8 mouse cellular contexts compared by ENCODE assay signal in the genomic region with DNA sequence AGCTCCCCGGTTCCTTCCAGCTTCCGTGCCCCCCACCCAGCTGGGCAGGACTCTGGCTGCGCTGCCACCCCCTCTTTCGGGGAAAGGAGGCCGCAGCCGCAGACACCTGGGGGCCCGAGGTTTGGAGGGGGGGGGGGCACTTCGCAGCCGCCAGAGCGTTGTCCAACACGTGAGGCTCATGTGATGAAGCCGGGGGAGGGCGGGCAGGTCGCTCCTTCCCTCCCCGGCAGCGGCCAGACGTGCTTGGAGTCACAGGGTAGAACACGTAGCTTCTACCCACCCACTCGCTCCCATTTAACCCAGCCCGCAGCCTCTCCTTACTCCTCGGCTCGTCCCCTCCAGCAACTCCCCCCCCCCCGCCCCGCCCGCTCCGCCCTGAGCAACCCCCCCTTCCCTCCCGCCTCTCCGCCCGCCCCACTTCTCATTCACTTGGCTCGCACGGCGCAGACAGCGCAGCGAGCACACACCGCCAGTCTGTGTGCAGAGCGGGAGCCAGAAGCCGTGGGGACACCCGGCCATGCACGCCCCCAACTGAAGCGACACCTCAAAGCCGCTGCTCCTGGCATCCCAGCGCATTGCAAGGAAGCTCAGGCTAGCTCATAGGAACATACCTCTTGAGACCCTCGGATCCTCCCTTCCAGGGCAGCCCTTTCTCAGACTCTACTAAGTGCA. TPM values are rescaled to one million over a fixed set of nuclear protein-coding genes. Genes with fewer than 3 reads are reported as not detected.
DNase-seq lines count a peak whose midpoint lies in the region; ATAC-seq and TF ChIP-seq lines count a peak whose summit lies in the region.

Bhlhe40 (plus strand) TSS at position 424 of the 672 bp plus-strand sequence.

- under 1% methylated on average over 34 of the region's 43 CpGs for WGBS in hindbrain, embryonic 16.5 days

- intact Hi-C loops in gastrocnemius, adult 2 months (cut with DNase I): loop anchor here (2.0 kb wide), 2 partner anchors 90 to 204 kb away; no protein-coding TSS in a partner anchor

- no peaks in the 10 kb centered on the region; the same call in 1 of the 2 replicates for H3K27me3 ChIP-seq in hindbrain, embryonic 16.5 days (replicated peaks; ENCODE audit: control insufficient read depth, insufficient read depth, low read length)

- H3K4me3 ChIP-seq in gastrocnemius, adult 2 months: peak within 1 kb of the TSS; percentile 88
- H3K4me3 ChIP-seq in hindbrain, embryonic 16.5 days (ENCODE audit: low read length): peak within 1 kb of the TSS; percentile 54

- peaks cover 14% of the 10 kb centered on the region for H3K4me1 ChIP-seq in hindbrain, embryonic 16.5 days (ENCODE audit: control insufficient read depth, insufficient read depth, low read depth, low read length)

- 0 out of 2 replicates have a peak, but pooled peaks cover 5% of the 10 kb centered on the region for H3K36me3 ChIP-seq in hindbrain, embryonic 16.5 days (ENCODE audit: control insufficient read depth, insufficient read depth, low read length)

- peak; percentile 89 for ATAC-seq in hindbrain, embryonic 16.5 days

- H3K4me2 ChIP-seq in hindbrain, embryonic 16.5 days (ENCODE audit: low read length): peak within 1 kb of the TSS; percentile 95

- no peak for TF ChIP-seq CTCF in gastrocnemius, adult 2 months (IDR thresholded peaks at IDR 0.05)

- peak within 1 kb of the TSS; percentile 70 for H3K9ac ChIP-seq in hindbrain, embryonic 16.5 days (ENCODE audit: low read depth, low read length)

- DNase-seq in MN1 (ENCODE audit: low spot score): peak; percentile 92
- peak; percentile 90 to 94 for DNase-seq in cerebellum, postnatal 25 days
- peak; percentile 96 for DNase-seq in gastrocnemius, adult 2 months
- peak; percentile 84 to 90 for DNase-seq in left cerebral cortex, adult 18-20 months (ENCODE audit: low spot score in 2 of 2)
- peak; percentile 90 to 96 for DNase-seq in lung, postnatal 4 days
- peak; percentile 84 for DNase-seq in retina, postnatal 1 day
- peak; percentile 84 to 86 for DNase-seq in urinary bladder, adult 18-20 months (ENCODE audit: low spot score in 2 of 2)

- no peaks in the 10 kb centered on the region for H3K9me3 ChIP-seq in hindbrain, embryonic 16.5 days (ENCODE audit: control insufficient read depth, low read length)

- peak within 1 kb of the TSS; percentile 100 for H3K27ac ChIP-seq in gastrocnemius, adult 2 months
- peak within 1 kb of the TSS; percentile 95 for H3K27ac ChIP-seq in hindbrain, embryonic 16.5 days (ENCODE audit: low read depth, low read length)

RNA-seq across cellular contexts. Expression of gene Bhlhe40, which starts in this region (rescaled TPM):
- total RNA-seq in gastrocnemius, adult 2 months (2021): 100 to 1,000 TPM in 1 of 2 experiments, 10 to 100 TPM in 1; 70.0 to 124 TPM
- 7.3 and 8.9 TPM in 2 replicates for polyA plus RNA-seq in hindbrain, embryonic 16.5 days (2015; fragmentation: Nextera tagmentation; extraction: Ambion mirVana)
- total RNA-seq in left cerebral cortex, adult 18-20 months (2021): 100 to 1,000 TPM; 153 to 167 TPM

Comparison
In these comparisons a context has a peak if more than half of its experiments do, and no peak if none do; other contexts are left out.
1. Peak in every context shown above with its lines: DNase-seq, ATAC-seq, H3K4me3 ChIP-seq and H3K27ac ChIP-seq.